ENCODE assay signal across 18 mouse cellular contexts in genomic region chr14:17602357-17602756, GRCm38 (mm10). TPM values are rescaled to one million over a fixed set of nuclear protein-coding genes. Genes with fewer than 3 reads are reported as not detected.
"Had no signal": no experiment of that assay in that cellular context is flagged by ENCODE, and none has a peak within 500 bp of the region (broad histone marks: within the 10 kb centered on the region; RNA-seq: fewer than 3 reads in every experiment).

No protein-coding gene starts in this region.

- H3K9ac ChIP-seq: limb, embryonic 12.5 days; liver, embryonic 13.5 days; liver, postnatal 0 days; lung, embryonic 15.5 days; midbrain, embryonic 15.5 days; neural tube, embryonic 12.5 days; stomach, embryonic 15.5 days had no signal

- DNase-seq: kidney, postnatal 25 days; layer of hippocampus, adult 9-11 months; liver; liver, embryonic 13.5 days; liver, postnatal 0 days; lung, postnatal 14 days; right cerebral cortex, postnatal 4 days; thymus, adult 2 months; thymus, postnatal 25 days had no signal

- H3K27me3 ChIP-seq: limb, embryonic 12.5 days; liver, embryonic 13.5 days; lung, embryonic 15.5 days; megakaryocyte, embryonic 14.5 days; midbrain, embryonic 15.5 days; neural tube, embryonic 12.5 days; stomach, embryonic 15.5 days had no signal

- H3K36me3 ChIP-seq: limb, embryonic 12.5 days; liver, embryonic 13.5 days; lung, embryonic 15.5 days; midbrain, embryonic 15.5 days; neural tube, embryonic 12.5 days; stomach, embryonic 15.5 days had no signal

- H3K4me2 ChIP-seq: limb, embryonic 12.5 days; liver, embryonic 13.5 days; lung, embryonic 15.5 days; midbrain, embryonic 11.5 days; midbrain, embryonic 15.5 days; neural tube, embryonic 12.5 days; stomach, embryonic 15.5 days had no signal

- ATAC-seq: liver, postnatal 0 days; midbrain, embryonic 15.5 days had no signal

- H3K4me3 ChIP-seq: limb, embryonic 12.5 days; liver, embryonic 13.5 days; lung, embryonic 15.5 days; megakaryocyte, embryonic 14.5 days; midbrain, embryonic 15.5 days; neural tube, embryonic 12.5 days; stomach, embryonic 15.5 days had no signal

- H3K27ac ChIP-seq: limb, embryonic 12.5 days; liver, embryonic 13.5 days; lung, embryonic 15.5 days; macrophage; midbrain, embryonic 15.5 days; neural tube, embryonic 12.5 days; stomach, embryonic 15.5 days had no signal

- H3K9me3 ChIP-seq: limb, embryonic 12.5 days; liver, embryonic 13.5 days; lung, embryonic 15.5 days; megakaryocyte, embryonic 14.5 days; midbrain, embryonic 15.5 days; neural tube, embryonic 12.5 days; stomach, embryonic 15.5 days had no signal

- H3K4me1 ChIP-seq: limb, embryonic 12.5 days; liver, embryonic 13.5 days; lung, embryonic 15.5 days; megakaryocyte, embryonic 14.5 days; neural tube, embryonic 12.5 days; stomach, embryonic 15.5 days had no signal

RNA-seq across cellular contexts. Expression of gene Thrb, which starts 57.7 kb away (rescaled TPM):
- total RNA-seq: monocyte, adult 5-6 weeks had no signal
